In the genomic region with DNA sequence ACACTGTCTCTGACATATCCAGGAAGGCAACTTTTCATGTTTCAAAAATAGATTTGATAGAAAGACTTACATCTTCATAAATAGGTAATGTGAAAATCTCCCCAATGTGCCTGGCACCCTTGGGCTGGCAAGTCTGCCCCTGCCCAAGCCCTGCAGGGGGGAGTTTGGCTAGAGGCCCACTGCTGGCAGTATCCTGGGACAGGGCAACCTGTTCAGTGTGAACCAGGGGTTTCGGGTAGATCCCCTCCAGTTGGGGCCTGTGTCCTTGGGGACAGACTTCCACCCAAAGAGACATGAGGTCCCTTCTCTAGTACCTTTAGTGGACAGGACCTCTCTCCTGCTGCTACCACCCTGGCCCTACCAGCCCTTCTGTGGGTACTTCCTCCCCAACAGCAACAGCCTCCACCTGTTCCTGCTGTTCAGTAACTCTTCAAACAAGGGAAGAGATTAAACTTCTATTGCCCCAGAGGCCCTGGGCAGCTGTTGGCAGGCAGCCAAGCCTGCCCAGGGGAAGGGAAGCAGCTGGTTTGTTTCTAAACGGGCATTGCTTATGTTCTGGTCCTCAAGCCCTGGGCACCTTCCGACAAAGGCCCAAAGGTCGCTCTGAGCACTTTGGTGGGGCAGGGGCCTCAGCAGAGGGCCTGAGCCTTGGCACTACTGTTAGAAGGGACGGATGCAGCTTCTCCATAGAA, we compare ENCODE assay signal across 8 mouse cellular contexts. TPM values are rescaled to one million over a fixed set of nuclear protein-coding genes. Genes with fewer than 3 reads are reported as not detected.
A peak's percentile ranks its signal among the peaks of the same experiment; 100 is the strongest.
DNase-seq lines count a peak whose midpoint lies in the region; ATAC-seq and TF ChIP-seq lines count a peak whose summit lies in the region.

No protein-coding gene starts in this region.

- H3K4me3 ChIP-seq in heart, embryonic 11.5 days (ENCODE audit: low read depth, low read length): no peak overlapping the region
- no peak overlapping the region for H3K4me3 ChIP-seq in intestine, embryonic 15.5 days (replicated peaks)
- H3K4me3 ChIP-seq in lung, adult 2 months (replicated peaks; ENCODE audit: extremely low read depth, low read depth, low read length): no peak overlapping the region

- no peak for TF ChIP-seq POLR2A in lung, adult 2 months (IDR thresholded peaks at IDR 0.05; ENCODE audit: borderline replicate concordance, extremely low read depth, low read depth, low read length)

- intact Hi-C loops in heart, postnatal 25 days (cut with DNase I): no loop called here

- TF ChIP-seq CTCF in lung, adult 2 months (IDR thresholded peaks at IDR 0.05; ENCODE audit: insufficient read depth, low read length): no peak

- H3K4me2 ChIP-seq in heart, embryonic 11.5 days: no peak overlapping the region
- peak overlapping the region; percentile 14; the same call in 1 of the 2 replicates for H3K4me2 ChIP-seq in intestine, embryonic 15.5 days (replicated peaks)

- H3K9me3 ChIP-seq in heart, embryonic 11.5 days (replicated peaks; ENCODE audit: control insufficient read depth, low read length): no peaks in the 10 kb centered on the region
- no peaks in the 10 kb centered on the region for H3K9me3 ChIP-seq in intestine, embryonic 15.5 days

- DNase-seq in heart, postnatal 25 days (ENCODE audit: low spot score): no peak
- DNase-seq in adrenal gland, postnatal 14 days: peak; percentile 72
- peak; percentile 54 for DNase-seq in lung, adult 2 months
- peak; percentile 77 to 85 for DNase-seq in spleen, postnatal 4 days (ENCODE audit: low spot score in 2 of 2)
- DNase-seq in left cerebral cortex, adult 18-20 months (ENCODE audit: low spot score in 2 of 2): no peak
- no peak for DNase-seq in cerebellum, postnatal 36 days

- ATAC-seq in heart, embryonic 11.5 days (replicated peaks; ENCODE audit: insufficient number of reproducible peaks, low FRiP score, low TSS enrichment): no peak
- peak; percentile 82 for ATAC-seq in intestine, embryonic 15.5 days

- H3K27ac ChIP-seq in heart, embryonic 11.5 days (ENCODE audit: low read depth, low read length): no peak overlapping the region
- H3K27ac ChIP-seq in intestine, embryonic 15.5 days: peak overlapping the region; percentile 87

- WGBS in heart, embryonic 11.5 days (ENCODE audit: insufficient replicate concordance): 46% methylated on average over 5 of the region's 5 CpGs
- WGBS in intestine, embryonic 15.5 days: 27% methylated on average over 5 of the region's 5 CpGs
- WGBS in lung, adult 2 months: 23% methylated on average over 5 of the region's 5 CpGs

- H3K4me1 ChIP-seq in heart, embryonic 11.5 days (ENCODE audit: control insufficient read depth, insufficient read depth, low read length): peaks cover 15% of the 10 kb centered on the region
- peaks cover 27% of the 10 kb centered on the region for H3K4me1 ChIP-seq in intestine, embryonic 15.5 days (replicated peaks)
- H3K4me1 ChIP-seq in lung, adult 2 months (ENCODE audit: control insufficient read depth, insufficient read depth, low read length): peaks cover 11% of the 10 kb centered on the region

- no peaks in the 10 kb centered on the region for H3K27me3 ChIP-seq in heart, embryonic 11.5 days (ENCODE audit: control insufficient read depth, insufficient read depth, low read length)
- H3K27me3 ChIP-seq in intestine, embryonic 15.5 days (replicated peaks): no peaks in the 10 kb centered on the region

- H3K36me3 ChIP-seq in heart, embryonic 11.5 days (ENCODE audit: control insufficient read depth, insufficient read depth, low read length): peaks cover 6% of the 10 kb centered on the region
- 0 out of 2 replicates have a peak, but pooled peaks cover 7% of the 10 kb centered on the region for H3K36me3 ChIP-seq in intestine, embryonic 15.5 days

- 0 out of 2 replicates have a peak overlapping the region, but pooled peaks have one; percentile 40 for H3K9ac ChIP-seq in heart, embryonic 11.5 days (ENCODE audit: low read depth, low read length)
- H3K9ac ChIP-seq in intestine, embryonic 15.5 days: no peak overlapping the region

RNA-seq across cellular contexts. Expression of a gene that starts 11.2 kb away (rescaled TPM):
- polyA plus RNA-seq in heart, embryonic 11.5 days (2014; fragmentation: Nextera tagmentation; extraction: Ambion mirVana): 6.1 and 7.1 TPM in 2 replicates
- 1 to 10 TPM in 1 of 2 experiments, under 1 TPM in 1; 0.78 to 1.2 TPM for total RNA-seq in heart, postnatal 25 days (2021)
- total RNA-seq in adrenal gland, postnatal 14 days (2021): 0.52 and 0.60 TPM in 2 replicates
- polyA plus RNA-seq in intestine, embryonic 15.5 days (2015; fragmentation: Nextera tagmentation; extraction: Ambion mirVana): 1.4 and 2.2 TPM in 2 replicates
- polyA plus RNA-seq in lung, adult 2 months (2012; rRNA removed): 13.1 and 14.9 TPM in 2 replicates
- under 1 TPM; 0.80 to 0.86 TPM for total RNA-seq in left cerebral cortex, adult 18-20 months (2021)

RNA-seq across cellular contexts. Expression of a gene that starts 22.9 kb away (rescaled TPM):
- 6.4 and 6.9 TPM in 2 replicates for polyA plus RNA-seq in heart, embryonic 11.5 days (2014; fragmentation: Nextera tagmentation; extraction: Ambion mirVana)
- 10 to 100 TPM; 12.5 to 15.7 TPM for total RNA-seq in heart, postnatal 25 days (2021)
- total RNA-seq in adrenal gland, postnatal 14 days (2021): 27.8 and 33.2 TPM in 2 replicates
- 11.0 and 12.2 TPM in 2 replicates for polyA plus RNA-seq in intestine, embryonic 15.5 days (2015; fragmentation: Nextera tagmentation; extraction: Ambion mirVana)
- 43.0 and 46.2 TPM in 2 replicates for polyA plus RNA-seq in lung, adult 2 months (2012; rRNA removed)
- total RNA-seq in left cerebral cortex, adult 18-20 months (2021): 10 to 100 TPM; 12.9 to 23.7 TPM

RNA-seq across cellular contexts. Expression of a gene that starts 46.6 kb away (rescaled TPM):
- 2.3 TPM in 2 replicates for polyA plus RNA-seq in heart, embryonic 11.5 days (2014; fragmentation: Nextera tagmentation; extraction: Ambion mirVana)
- 1 to 10 TPM; 1.2 to 1.6 TPM for total RNA-seq in heart, postnatal 25 days (2021)
- 4.1 and 6.1 TPM in 2 replicates for total RNA-seq in adrenal gland, postnatal 14 days (2021)
- polyA plus RNA-seq in intestine, embryonic 15.5 days (2015; fragmentation: Nextera tagmentation; extraction: Ambion mirVana): 3.3 and 4.1 TPM in 2 replicates
- polyA plus RNA-seq in lung, adult 2 months (2012; rRNA removed): 0.47 and 0.68 TPM in 2 replicates
- 1 to 10 TPM in 1 of 2 experiments, under 1 TPM in 1; 0.53 to 2.2 TPM for total RNA-seq in left cerebral cortex, adult 18-20 months (2021)

RNA-seq across cellular contexts. Expression of a gene that starts 49.6 kb away (rescaled TPM):
- 28.1 and 36.5 TPM in 2 replicates for polyA plus RNA-seq in heart, embryonic 11.5 days (2014; fragmentation: Nextera tagmentation; extraction: Ambion mirVana)
- 10 to 100 TPM; 19.5 to 21.9 TPM for total RNA-seq in heart, postnatal 25 days (2021)
- 41.0 and 42.3 TPM in 2 replicates for total RNA-seq in adrenal gland, postnatal 14 days (2021)
- polyA plus RNA-seq in intestine, embryonic 15.5 days (2015; fragmentation: Nextera tagmentation; extraction: Ambion mirVana): 50.7 and 58.1 TPM in 2 replicates
- 21.2 and 21.4 TPM in 2 replicates for polyA plus RNA-seq in lung, adult 2 months (2012; rRNA removed)
- 10 to 100 TPM; 28.0 to 34.2 TPM for total RNA-seq in left cerebral cortex, adult 18-20 months (2021)

RNA-seq across cellular contexts. Expression of a gene that starts 58.4 kb away (rescaled TPM):
- polyA plus RNA-seq in heart, embryonic 11.5 days (2014; fragmentation: Nextera tagmentation; extraction: Ambion mirVana): 0.25 TPM in 1 of 2 replicates, not detected in the other
- 1 to 10 TPM in 1 of 2 experiments, under 1 TPM in 1; 0.95 to 1.4 TPM for total RNA-seq in heart, postnatal 25 days (2021)
- 1.1 and 2.5 TPM in 2 replicates for total RNA-seq in adrenal gland, postnatal 14 days (2021)
- 0.90 and 1.0 TPM in 2 replicates for polyA plus RNA-seq in intestine, embryonic 15.5 days (2015; fragmentation: Nextera tagmentation; extraction: Ambion mirVana)
- polyA plus RNA-seq in lung, adult 2 months (2012; rRNA removed): 14.5 and 16.3 TPM in 2 replicates
- 1 to 10 TPM; 4.9 to 5.6 TPM for total RNA-seq in left cerebral cortex, adult 18-20 months (2021)

Comparison
In these comparisons a context has a peak if more than half of its experiments do, and no peak if none do; other contexts are left out.
1. DNase-seq: peak in adrenal gland, postnatal 14 days (single experiment), lung, adult 2 months (single experiment) and spleen, postnatal 4 days (2 of 2); none in heart, postnatal 25 days (single experiment), left cerebral cortex, adult 18-20 months (0 of 2) and cerebellum, postnatal 36 days (0 of 2).